Mouse (Mus musculus) kidney, adult 8-10 months (tissue): ENCODE results near the gene E2f6.

Source experiments
- DNase-seq, 2 experiments: peaks; one replicate each; pipeline ENCODE4 v3.0.0; 2022

The E2f6 gene

GRCm38 (mm10) chr12:16876667-16877066, 65.9 kb downstream of the E2f6 start:
- no peak for DNase-seq

DNA sequence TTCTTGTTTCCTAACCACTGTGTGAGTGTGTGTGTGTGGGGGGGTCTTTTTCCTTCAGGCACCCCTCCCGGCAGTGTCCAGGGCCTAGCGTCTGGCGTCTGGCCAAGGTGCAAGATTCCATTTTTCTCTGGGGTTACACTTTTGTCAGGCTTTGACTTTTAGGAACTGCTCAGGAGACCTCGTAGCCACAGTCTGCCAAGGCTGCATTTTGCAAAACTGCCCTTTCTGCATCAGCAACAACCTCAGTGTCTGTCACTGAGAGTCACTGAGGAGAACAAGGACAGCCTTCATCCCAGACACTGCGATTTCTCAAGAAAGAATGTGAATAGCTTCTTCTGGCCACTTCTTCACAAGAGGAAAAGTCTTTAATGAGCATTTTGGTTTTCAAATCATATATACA, 66.4 kb downstream of the E2f6 start:
- DNase-seq, result no peak

DNA sequence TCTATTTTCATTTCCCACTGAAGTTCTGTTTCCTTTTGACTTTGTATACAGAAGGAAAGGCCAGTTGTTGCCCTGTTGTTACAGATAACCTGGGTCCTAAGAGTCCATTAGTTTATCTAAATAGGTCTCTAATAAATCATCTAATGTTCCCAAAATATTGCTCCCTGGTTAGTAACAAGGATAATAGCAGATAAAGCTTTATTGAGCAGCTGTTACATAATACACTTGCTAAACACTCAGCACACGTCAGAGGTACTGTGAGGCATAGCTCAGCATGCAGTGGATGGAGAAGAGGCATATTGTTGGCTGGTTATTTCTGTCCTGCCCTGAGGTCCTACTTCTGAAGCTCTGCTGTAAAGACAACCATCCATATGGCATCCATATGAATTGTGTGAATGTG, 66.9 kb downstream of the E2f6 start:
- no peak for DNase-seq

- DNase-seq, result no peak
Observed at GRCm38 (mm10) chr12:16879369-16879768, 68.6 kb downstream of the E2f6 start.

DNA sequence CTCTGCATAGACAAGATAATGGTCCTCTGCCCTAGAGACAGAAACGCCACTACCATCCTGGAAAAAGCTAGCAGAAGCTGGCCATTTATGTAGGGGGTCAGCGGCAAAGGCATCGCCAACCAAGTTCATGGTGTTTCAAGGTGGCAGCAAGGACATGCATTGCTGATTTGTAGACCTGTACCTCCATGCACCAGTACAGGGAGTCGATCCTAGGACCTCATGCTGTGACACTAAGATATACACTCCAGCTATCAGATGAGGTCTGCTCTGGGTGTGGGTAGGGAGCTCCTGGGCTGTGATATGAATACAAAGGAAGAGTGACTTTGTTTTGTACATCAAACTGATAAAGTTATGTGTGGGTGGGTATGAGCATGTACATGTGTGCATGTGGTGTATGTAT, 69.3 kb downstream of the E2f6 start:
- no peak for DNase-seq

DNA sequence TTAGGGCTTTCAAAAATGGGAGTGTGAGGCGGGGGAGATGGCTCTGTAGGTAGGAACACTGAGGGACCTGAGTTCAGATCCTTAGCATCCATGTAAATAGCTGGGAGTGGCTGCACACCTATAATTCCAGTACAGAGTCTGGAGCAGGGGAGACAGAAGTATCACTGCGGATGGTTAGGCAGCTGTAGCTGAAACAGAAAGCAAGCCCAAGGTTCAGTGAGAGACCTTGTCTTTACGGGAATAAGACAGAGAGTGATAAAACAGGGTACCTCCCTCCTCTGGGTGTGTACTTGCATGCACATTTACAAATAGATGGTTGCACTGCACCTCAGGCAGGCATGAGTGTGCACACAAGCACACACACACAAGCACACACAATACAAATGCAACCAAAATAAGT, 71.7 kb downstream of the E2f6 start:
- no peak for DNase-seq

DNA sequence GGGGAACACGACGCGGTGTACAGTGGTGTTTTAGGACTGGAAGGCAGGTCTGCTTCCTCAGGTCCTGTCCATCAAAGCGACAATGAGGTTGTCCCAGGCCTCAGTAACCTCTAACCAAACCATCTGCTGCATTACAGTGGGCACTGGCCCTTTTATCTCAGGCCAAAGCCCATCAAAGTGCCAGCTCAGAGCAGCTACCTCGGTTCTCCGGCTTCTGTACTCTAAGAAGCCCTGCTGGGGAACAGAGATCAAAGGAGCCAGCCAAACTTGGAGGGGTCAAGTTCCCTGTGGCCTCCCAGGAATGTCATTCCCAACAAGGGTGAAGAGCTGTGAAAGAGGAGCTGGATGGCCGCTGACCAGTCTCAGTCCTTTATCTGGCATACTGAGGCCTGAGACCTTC, 72.3 kb downstream of the E2f6 start:
- DNase-seq, result no peak

DNA sequence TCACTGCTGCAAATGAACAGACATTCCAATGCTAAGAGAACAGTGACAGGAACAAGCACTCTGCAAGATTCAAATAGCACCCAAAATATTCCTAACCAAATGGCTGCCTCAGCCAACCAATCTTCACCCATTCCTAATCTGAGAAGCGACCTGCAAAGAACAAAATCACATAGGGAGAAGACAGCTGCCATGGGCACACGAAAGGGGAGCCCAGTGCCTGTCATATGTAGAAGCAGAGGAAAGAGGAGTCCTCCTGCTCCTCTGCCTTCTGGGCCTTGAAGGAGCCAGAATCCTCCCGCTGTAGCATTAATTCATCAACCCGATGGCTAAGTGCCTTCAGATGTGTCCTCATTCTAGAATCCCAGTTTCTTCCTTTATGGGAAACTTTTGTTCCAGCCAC, 73.8 kb downstream of the E2f6 start:
- DNase-seq, result no peak

GRCm38 (mm10) chr12:16886354-16886753, 75.6 kb downstream of the E2f6 start:
- DNase-seq, result no peak
